Mouse (Mus musculus) frontal cortex, postnatal 36 days (tissue): ENCODE measurements around the gene Psapl1.

Experiments used
- DNase-seq, 2 experiments: peaks; one replicate each; pipeline ENCODE4 v3.0.0; 2022; ENCODE audit warnings: low spot score in 2 of 2

Gene Psapl1

GRCm38 (mm10) chr5:36203916-36204315 is at the start of gene Psapl1:
Gene Psapl1 (plus strand): TSS chr5:36204021.
- DNase-seq = no peak

DNA sequence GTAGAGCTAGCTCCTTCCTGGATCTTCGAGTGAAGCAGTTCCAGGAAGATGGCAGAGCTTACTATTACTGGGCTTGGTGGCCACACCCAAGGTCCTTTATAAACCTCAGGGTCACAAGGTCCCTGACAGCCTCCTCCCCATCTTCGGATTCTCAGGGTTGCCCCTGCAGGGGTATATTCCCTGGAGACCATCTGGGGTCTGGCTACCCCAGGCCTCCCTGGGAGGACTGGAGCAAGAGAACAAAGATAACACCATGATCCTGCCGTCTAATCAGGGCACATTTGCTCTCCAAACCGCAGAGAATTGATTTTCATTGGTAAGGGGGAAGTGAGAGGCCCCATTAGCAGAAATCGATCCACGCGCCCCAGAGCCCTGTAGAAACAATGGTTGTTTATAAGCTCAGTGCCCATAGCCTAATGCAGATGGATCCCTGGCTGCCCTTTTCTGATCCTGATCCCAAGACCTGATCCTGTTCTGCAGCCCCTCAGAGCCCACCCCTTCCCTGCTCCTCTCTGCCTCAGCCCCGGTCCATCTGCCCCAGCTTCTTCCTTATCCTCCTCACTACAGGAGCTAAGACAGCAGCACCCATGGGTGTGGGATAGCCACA is 48.8 kb upstream of the Psapl1 start:
- no peak for DNase-seq

DNA sequence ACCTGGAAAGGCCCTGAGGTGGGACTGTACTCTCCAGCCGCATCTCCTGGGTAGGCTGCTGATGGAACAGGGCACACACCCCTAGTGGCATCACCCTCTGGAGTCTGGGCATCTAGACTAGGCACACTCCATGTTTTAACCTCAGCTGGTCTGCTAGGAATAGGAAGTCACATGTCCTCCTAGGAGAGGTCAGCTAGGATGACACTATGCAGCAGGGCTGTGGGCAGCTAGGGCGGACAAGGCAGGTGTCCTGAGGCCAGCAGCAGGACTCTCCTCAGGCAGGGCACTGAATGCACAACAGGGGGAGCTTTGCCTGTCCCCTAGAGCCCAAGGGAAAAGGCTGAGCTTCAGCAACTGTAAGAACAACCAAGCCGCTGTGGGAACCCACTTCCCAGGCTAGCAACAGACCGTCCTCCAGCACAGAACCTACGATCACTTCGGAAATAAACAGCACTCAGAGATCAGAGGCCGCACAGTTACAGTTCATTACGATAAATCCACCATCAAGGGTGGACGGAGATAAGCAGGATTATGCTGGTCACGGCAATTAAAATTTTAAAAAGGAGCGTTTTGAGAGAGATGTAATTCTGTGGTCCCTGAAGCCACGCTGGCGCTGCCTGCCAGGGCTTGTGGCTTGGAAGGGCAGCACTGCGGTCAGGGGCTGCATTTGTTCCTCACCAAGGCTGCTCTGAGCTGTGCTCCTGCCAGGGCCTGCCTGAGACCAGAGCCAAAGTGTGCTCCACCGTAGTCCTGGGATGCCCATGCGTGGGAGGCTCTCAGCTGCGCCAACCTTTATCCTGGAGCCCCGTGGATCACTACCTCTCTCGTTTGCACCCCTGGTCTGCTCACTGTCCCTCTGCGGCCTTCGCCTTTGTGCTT is 38.2 kb upstream of the Psapl1 start:
- no peak for DNase-seq

DNA sequence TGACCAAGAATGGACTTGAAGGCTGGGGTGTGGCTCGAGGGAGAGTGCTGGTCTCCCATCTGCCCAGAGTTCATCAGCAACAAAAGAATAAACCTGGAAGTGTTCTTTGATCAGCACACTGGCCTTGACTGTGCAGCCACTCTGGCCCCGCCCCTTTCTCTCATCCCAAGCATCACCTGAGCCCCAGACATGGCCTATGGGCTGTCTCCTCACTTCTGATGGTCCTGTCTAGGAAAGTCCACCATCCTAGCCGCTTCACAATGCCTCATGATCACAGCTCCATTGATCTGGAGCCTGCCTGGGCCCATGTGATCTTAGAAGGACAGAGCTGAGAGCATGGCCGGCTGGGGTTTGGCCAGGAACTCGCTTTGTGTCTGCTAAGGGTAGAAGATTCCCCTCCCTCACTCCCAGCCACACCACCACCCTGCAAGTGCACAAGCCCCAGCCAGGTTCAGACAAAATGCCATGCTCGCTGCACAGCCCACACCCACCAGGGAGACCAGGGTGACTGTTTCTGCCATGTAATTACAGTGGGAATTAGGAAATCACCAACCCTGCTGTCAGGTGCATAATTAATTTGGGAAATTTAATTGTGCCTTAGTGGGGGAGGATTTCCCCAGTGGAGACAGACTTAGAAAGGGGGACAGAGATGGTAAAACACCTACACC is 37.3 kb upstream of the Psapl1 start:
- no peak for DNase-seq

- peak; percentile 30 to 32 for DNase-seq
These were observed 34.7 kb upstream of the Psapl1 start for GRCm38 (mm10) chr5:36168963-36169650.

GRCm38 (mm10) chr5:36174569-36175115 is 29.2 kb upstream of the Psapl1 start:
- no peak for DNase-seq

- no peak for DNase-seq
These were observed 27.4 kb upstream of the Psapl1 start for GRCm38 (mm10) chr5:36176409-36176808.

GRCm38 (mm10) chr5:36176873-36177272 is 26.9 kb upstream of the Psapl1 start:
- DNase-seq = no peak

GRCm38 (mm10) chr5:36178215-36178614 is 25.6 kb upstream of the Psapl1 start:
- DNase-seq = no peak

DNA sequence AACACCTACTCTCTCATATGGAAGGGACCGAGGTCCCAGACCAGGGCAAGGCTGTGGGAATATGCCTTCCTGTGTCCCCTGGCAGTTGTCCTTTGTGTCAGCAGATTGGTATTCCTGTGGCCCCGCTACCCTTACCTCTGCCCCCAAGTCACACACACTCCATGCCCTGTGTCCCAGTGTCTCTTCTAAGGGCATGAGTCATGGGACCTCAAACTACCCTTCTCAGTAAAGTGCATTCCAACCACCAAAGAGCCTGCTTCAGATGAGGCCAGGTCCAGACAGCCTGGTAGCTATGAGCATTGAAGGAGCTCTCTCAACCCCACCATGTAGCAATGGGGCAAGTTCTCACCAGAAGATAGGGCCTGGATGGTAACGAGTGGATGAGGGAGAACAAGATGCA is 25.0 kb upstream of the Psapl1 start:
- DNase-seq = no peak

- DNase-seq = no peak
These were observed 24.1 kb upstream of the Psapl1 start for GRCm38 (mm10) chr5:36179708-36180107.

DNA sequence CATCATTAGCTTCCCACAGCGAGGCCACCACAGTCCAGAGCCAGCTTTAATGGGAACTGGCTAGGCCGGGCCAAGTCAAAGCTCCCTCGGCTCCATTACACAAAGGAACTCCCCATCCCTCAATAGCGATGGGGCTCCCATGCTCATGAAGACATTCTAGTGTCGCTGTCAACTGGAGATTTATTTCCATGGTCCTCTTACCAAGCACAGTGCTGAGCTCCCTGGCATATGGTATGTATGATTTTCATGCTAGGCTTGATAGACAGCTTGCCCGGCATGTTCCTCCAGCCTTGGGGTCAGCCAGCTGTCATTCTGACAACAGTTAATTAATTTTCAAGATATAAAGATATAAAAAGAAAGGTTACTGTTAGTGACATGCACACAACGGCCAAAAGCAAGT is 21.5 kb upstream of the Psapl1 start:
- no peak for DNase-seq

DNA sequence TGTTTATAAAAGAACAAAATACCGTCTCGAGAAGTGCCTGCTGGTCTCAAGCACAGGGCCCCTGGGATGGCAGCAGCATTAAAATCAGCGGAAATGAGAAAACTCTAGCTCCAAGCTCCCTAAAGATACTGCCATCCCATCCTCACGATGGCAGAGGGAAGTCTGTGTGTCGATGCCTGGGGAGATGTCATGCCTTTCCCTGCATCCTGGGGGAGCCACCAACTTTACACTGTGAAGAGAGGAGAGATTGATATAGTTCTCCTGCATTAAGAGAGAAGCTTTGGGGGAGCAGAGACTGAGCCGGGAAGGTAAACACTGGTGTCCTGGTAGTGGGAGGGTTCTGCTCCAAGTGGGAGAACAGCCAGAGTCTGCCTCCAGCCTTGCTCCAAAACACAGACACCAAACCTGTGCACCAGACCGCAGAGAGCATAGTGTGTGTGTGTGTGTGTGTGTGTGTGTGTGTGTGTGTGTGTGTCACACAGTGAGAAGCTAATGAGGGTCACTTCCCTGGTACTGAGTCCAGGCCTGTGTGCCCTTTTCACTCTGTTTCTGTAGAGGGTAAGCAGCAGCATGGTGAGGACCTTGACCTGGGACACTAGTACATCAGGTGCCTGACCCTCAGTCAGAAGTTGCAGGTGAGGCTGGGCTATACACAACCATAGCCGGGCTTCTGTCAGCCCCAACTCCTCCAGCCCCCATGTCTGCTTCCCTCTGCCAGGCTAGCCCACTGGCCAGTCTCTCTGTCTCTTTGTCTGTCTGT is 17.3 kb upstream of the Psapl1 start:
- DNase-seq = no peak

DNA sequence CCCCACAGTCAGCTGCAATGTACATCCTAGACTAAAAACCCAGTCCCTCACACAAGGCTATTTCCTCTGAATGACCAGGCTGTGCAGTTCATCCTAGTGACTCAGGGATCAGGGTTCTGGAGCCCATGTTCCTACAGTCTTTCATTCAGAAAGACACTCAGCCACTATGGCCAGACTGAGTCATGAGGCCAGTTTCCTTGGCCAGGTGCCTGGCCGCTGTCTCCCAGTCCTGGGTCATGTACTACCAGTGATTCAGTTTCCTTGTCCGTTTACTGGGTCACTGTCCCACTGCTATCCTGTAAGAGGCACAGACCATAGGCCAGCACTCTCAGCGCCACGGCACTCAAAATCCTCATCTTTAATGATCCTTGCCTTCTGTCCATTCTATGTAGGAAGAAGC is 15.5 kb upstream of the Psapl1 start:
- no peak for DNase-seq

DNA sequence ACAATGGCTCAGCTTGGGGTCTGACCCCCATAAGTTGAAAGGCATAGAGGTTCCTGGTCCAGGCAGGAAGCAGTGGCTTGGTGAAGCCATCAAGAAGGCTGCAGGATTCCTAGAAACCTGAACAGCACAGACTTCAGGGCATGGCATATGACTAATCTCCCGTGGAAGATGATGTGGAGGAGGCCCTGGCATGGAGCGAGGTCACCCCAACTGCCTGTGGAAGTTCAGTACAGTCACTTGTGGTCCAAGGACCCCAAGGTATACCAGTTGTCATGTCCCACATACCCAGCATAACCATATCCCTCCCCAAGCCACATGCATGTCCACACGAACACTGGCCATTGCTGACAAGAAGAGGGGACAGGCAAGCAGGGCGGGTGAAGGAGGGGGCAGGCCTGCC is 12.5 kb upstream of the Psapl1 start:
- DNase-seq = no peak

DNA sequence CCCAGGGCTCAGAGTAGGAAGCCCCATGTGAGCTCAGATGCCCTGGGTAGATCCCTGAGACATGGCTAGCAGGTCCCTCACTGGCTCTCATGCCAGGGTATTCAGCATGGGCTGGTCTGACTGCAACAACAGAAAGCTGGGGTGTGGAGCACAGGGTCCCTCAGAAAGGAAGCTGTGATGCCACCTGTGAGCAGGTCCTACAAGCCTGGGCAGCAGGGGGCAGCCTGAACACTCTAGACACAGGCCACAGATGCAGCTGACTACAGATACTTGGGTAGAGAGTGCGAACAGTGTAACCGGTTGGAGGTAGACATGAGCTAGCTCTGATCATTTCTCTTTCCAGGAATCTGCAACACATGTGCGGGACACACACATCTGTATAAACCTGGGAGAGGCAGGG is 11.9 kb upstream of the Psapl1 start:
- no peak for DNase-seq

- no peak for DNase-seq
These were observed 11.1 kb upstream of the Psapl1 start for GRCm38 (mm10) chr5:36192677-36193076.

DNA sequence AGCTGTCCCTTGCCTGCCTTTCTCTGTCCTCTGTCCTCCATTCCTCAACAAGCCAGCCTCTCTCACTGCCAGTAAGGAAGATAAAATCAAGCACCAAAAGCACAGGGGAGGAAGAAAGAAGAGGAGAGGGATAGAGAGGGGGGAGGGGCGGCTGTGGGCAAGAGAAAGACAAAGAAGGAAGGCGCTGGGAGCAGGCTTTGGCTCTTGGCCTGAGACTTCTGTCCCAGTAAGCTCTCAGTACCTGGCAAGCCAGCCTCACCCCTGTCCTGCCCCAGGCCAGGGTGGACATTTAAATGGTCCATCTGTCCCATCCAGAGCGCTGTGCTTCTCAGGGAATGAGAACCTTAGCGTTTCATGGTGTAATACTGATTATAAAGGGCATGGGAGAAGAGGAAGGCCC is 9.2 kb upstream of the Psapl1 start:
- DNase-seq = no peak

GRCm38 (mm10) chr5:36195436-36195835 is 8.4 kb upstream of the Psapl1 start:
- DNase-seq = no peak

- no peak for DNase-seq
These were observed 4.3 kb upstream of the Psapl1 start for GRCm38 (mm10) chr5:36199519-36199918.

DNA sequence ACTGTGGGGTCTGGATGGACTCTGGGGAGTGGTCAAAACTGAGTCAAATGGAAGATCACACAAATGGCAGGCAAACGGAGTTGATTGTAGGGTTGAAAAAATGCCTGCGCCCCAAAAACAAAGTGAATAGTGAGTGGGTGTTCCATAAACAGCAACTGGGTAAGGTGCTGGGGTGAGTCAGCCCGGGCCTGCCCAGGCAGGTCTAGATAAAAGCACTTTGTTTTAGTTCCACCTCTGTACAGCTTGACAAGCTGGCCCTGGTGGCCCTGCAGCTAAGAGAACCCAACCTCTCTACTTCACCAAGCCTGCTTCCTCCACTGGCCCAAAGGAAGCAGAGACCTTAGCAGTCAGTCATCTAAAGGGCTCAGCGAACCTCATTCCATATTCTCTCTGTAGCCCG is 1.0 kb upstream of the Psapl1 start:
- no peak for DNase-seq
